In genomic region chrX:10775714-10776515, GRCm38 (mm10) we compare ENCODE assay signal across 8 mouse cellular contexts.
DNase-seq lines count a peak whose midpoint lies in the region; ATAC-seq and TF ChIP-seq lines count a peak whose summit lies in the region.

No protein-coding gene starts in this region.

- intact Hi-C loops in heart, postnatal 10 days (cut with DNase I) = no loop called here
- intact Hi-C loops in heart, postnatal 25 days (cut with DNase I) = no loop called here

- no peak for TF ChIP-seq CTCF in brain, embryonic 14.5 days (IDR thresholded peaks at IDR 0.05; ENCODE audit: borderline replicate concordance, extremely low read depth, insufficient read depth, insufficient read length)

- DNase-seq in heart, postnatal 10 days = peak; percentile 11 to 22
- DNase-seq in heart, postnatal 25 days (ENCODE audit: low spot score) = no peak
- DNase-seq in brain, embryonic 14.5 days (ENCODE audit: low read depth) = peak; percentile 50
- peak; percentile 14 for DNase-seq in kidney, postnatal 14 days
- DNase-seq in lung, postnatal 4 days = peak; percentile 18 to 69
- DNase-seq in spleen, postnatal 14 days (ENCODE audit: low spot score in 2 of 2) = no peak
- no peak for DNase-seq in thymus, adult 18-20 months

- TF ChIP-seq POLR2A in brain, embryonic 14.5 days (IDR thresholded peaks at IDR 0.05; ENCODE audit: borderline replicate concordance, extremely low read depth, insufficient read depth, insufficient read length, poor library complexity, severe bottlenecking) = no peak

- no peak for ATAC-seq in erythroid progenitor cell, adult 5-6 weeks (replicated peaks; ENCODE audit: low FRiP score, poor library complexity, severe bottlenecking)

Comparison
In these comparisons a context has a peak if more than half of its experiments do, and no peak if none do; other contexts are left out.
1. DNase-seq: peak in heart, postnatal 10 days (2 of 2), brain, embryonic 14.5 days (single experiment), kidney, postnatal 14 days (single experiment) and lung, postnatal 4 days (2 of 2); none in heart, postnatal 25 days (single experiment), spleen, postnatal 14 days (0 of 2) and thymus, adult 18-20 months (0 of 2).